Comparison of ENCODE assay signal across 19 mouse cellular contexts in the genomic region with DNA sequence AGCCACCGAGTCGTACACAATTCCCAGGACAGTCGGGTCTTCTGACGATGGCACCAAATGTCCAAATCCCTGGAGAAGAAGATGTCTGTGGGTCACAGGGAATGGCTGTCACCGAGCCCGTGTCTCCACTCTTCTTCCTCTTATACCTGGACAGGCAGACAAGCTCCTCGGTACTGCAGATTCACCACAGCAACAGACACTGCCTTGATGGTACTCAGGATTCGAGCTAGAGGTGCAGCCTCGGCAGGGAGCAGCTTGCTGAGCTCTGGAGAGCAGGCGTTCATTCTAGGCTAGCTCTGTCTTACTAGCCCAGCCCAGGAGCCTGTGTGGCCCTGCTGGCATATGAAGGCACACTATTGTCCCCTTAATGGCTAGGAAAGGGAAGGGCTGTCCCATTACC. TPM values are rescaled to one million over a fixed set of nuclear protein-coding genes. Genes with fewer than 3 reads are reported as not detected.
DNase-seq lines count a peak whose midpoint lies in the region; ATAC-seq lines count a peak whose summit lies in the region.
"Had no signal": no experiment of that assay in that cellular context is flagged by ENCODE, and none has a peak within 500 bp of the region (broad histone marks: within the 10 kb centered on the region; RNA-seq: fewer than 3 reads in every experiment).

No protein-coding gene starts in this region.

- ATAC-seq in forebrain, embryonic 11.5 days (replicated peaks; ENCODE audit: low FRiP score), result no peak
- ATAC-seq in forebrain, embryonic 12.5 days (ENCODE audit: low FRiP score), result no peak
- no peak for ATAC-seq in limb, embryonic 11.5 days (ENCODE audit: insufficient number of reproducible peaks, low FRiP score, low TSS enrichment, low read depth)
- no peak for ATAC-seq in liver, embryonic 13.5 days (ENCODE audit: low read depth)
- ATAC-seq in liver, embryonic 16.5 days (ENCODE audit: low read depth), result no peak
- no peak for ATAC-seq in megakaryocyte progenitor cell, adult 5-6 weeks (replicated peaks; ENCODE audit: poor library complexity)
- ATAC-seq: activated CD4-positive, CD25-positive, alpha-beta regulatory T cell, adult 4 months; forebrain, embryonic 14.5 days; Patski had no signal

- peak; percentile 33 for DNase-seq in forebrain, embryonic 11.5 days (ENCODE audit: low spot score)
- no peak for DNase-seq in limb, embryonic 11.5 days (ENCODE audit: low spot score)
- no peak for DNase-seq in limb, embryonic 10.5 days (ENCODE audit: low spot score)
- DNase-seq in liver, embryonic 13.5 days, result no peak
- DNase-seq: adrenal gland, postnatal 14 days; cerebellum, adult 18-20 months; embryo, embryonic 11 days; gastrocnemius, adult 2 months; gastrocnemius, postnatal 25 days had no signal

- H3K4me2 ChIP-seq in forebrain, embryonic 11.5 days (ENCODE audit: low read depth, low read length, severe bottlenecking), result no peak overlapping the region
- no peak overlapping the region for H3K4me2 ChIP-seq in forebrain, embryonic 12.5 days
- H3K4me2 ChIP-seq in limb, embryonic 11.5 days (ENCODE audit: low read depth, severe bottlenecking), result 0 out of 2 replicates have a peak overlapping the region, but pooled peaks have one; percentile 13
- peak overlapping the region; percentile 90 for H3K4me2 ChIP-seq in liver, embryonic 13.5 days
- H3K4me2 ChIP-seq in liver, embryonic 16.5 days (ENCODE audit: low read depth, low read length), result peak overlapping the region; percentile 63
- H3K4me2 ChIP-seq: embryonic facial prominence, embryonic 15.5 days; hindbrain, embryonic 14.5 days had no signal

- peaks cover 11% of the 10 kb centered on the region; the same call in 1 of the 2 replicates for H3K4me1 ChIP-seq in forebrain, embryonic 11.5 days (replicated peaks; ENCODE audit: control insufficient read depth, insufficient read depth, low read length)
- peaks cover 23% of the 10 kb centered on the region for H3K4me1 ChIP-seq in forebrain, embryonic 12.5 days
- peaks cover 14% of the 10 kb centered on the region for H3K4me1 ChIP-seq in limb, embryonic 11.5 days (ENCODE audit: control insufficient read depth, insufficient read depth, low read length)
- peaks cover 23% of the 10 kb centered on the region for H3K4me1 ChIP-seq in limb, embryonic 10.5 days
- peaks cover 68% of the 10 kb centered on the region for H3K4me1 ChIP-seq in liver, embryonic 13.5 days (replicated peaks)
- peaks cover 42% of the 10 kb centered on the region for H3K4me1 ChIP-seq in liver, embryonic 16.5 days (ENCODE audit: control insufficient read depth, low read depth, low read length)

- no peak overlapping the region for H3K9ac ChIP-seq in forebrain, embryonic 11.5 days (ENCODE audit: low read length)
- no peak overlapping the region for H3K9ac ChIP-seq in forebrain, embryonic 12.5 days
- no peak overlapping the region for H3K9ac ChIP-seq in limb, embryonic 11.5 days (ENCODE audit: low read length)
- peak overlapping the region; percentile 99 for H3K9ac ChIP-seq in liver, embryonic 13.5 days
- H3K9ac ChIP-seq in liver, embryonic 16.5 days (ENCODE audit: low read depth, low read length), result peak overlapping the region; percentile 94
- H3K9ac ChIP-seq: embryonic facial prominence, embryonic 15.5 days; hindbrain, embryonic 14.5 days had no signal

- H3K4me3 ChIP-seq in forebrain, embryonic 11.5 days (ENCODE audit: low read depth, low read length), result no peak overlapping the region
- H3K4me3 ChIP-seq in forebrain, embryonic 12.5 days (replicated peaks), result no peak overlapping the region
- H3K4me3 ChIP-seq in limb, embryonic 11.5 days (ENCODE audit: low read depth, low read length), result no peak overlapping the region
- H3K4me3 ChIP-seq in limb, embryonic 10.5 days, result no peak overlapping the region
- H3K4me3 ChIP-seq in liver, embryonic 13.5 days (replicated peaks), result peak overlapping the region; percentile 90
- peak overlapping the region; percentile 87 for H3K4me3 ChIP-seq in liver, embryonic 16.5 days (ENCODE audit: low read depth, low read length)
- H3K4me3 ChIP-seq: embryonic facial prominence, embryonic 15.5 days; gastrocnemius, adult 2 months; hindbrain, embryonic 10.5 days had no signal

- no peaks in the 10 kb centered on the region for H3K27me3 ChIP-seq in forebrain, embryonic 11.5 days (ENCODE audit: control insufficient read depth, insufficient read depth, low read length)
- no peaks in the 10 kb centered on the region for H3K27me3 ChIP-seq in forebrain, embryonic 12.5 days
- H3K27me3 ChIP-seq in limb, embryonic 11.5 days (ENCODE audit: control insufficient read depth, insufficient read depth, low read length), result no peaks in the 10 kb centered on the region
- no peaks in the 10 kb centered on the region for H3K27me3 ChIP-seq in limb, embryonic 10.5 days (ENCODE audit: low read depth, poor library complexity, severe bottlenecking)
- H3K27me3 ChIP-seq in liver, embryonic 13.5 days, result no peaks in the 10 kb centered on the region
- H3K27me3 ChIP-seq in liver, embryonic 16.5 days (ENCODE audit: control insufficient read depth, insufficient read depth, low read depth, low read length), result no peaks in the 10 kb centered on the region
- H3K27me3 ChIP-seq: CH12.LX; embryonic facial prominence, embryonic 15.5 days; Patski had no signal

- no peak overlapping the region for H3K27ac ChIP-seq in forebrain, embryonic 11.5 days (ENCODE audit: low read depth, low read length)
- no peak overlapping the region for H3K27ac ChIP-seq in forebrain, embryonic 12.5 days
- no peak overlapping the region for H3K27ac ChIP-seq in limb, embryonic 11.5 days (replicated peaks; ENCODE audit: low read depth, low read length)
- H3K27ac ChIP-seq in limb, embryonic 10.5 days, result no peak overlapping the region
- H3K27ac ChIP-seq in liver, embryonic 13.5 days, result peak overlapping the region; percentile 100
- H3K27ac ChIP-seq in liver, embryonic 16.5 days (ENCODE audit: low read length), result peak overlapping the region; percentile 57
- H3K27ac ChIP-seq: embryonic facial prominence, embryonic 15.5 days; gastrocnemius, adult 2 months; hindbrain, embryonic 10.5 days; hindbrain, embryonic 14.5 days had no signal

- H3K36me3 ChIP-seq in forebrain, embryonic 11.5 days (ENCODE audit: control insufficient read depth, insufficient read depth, low read length), result peaks cover 10% of the 10 kb centered on the region; the same call in 1 of the 2 replicates
- peaks cover 69% of the 10 kb centered on the region for H3K36me3 ChIP-seq in forebrain, embryonic 12.5 days (replicated peaks)
- H3K36me3 ChIP-seq in limb, embryonic 11.5 days (ENCODE audit: control insufficient read depth, insufficient read depth, low read length), result peaks cover 28% of the 10 kb centered on the region
- H3K36me3 ChIP-seq in limb, embryonic 10.5 days, result peaks cover 71% of the 10 kb centered on the region
- peaks cover 78% of the 10 kb centered on the region for H3K36me3 ChIP-seq in liver, embryonic 13.5 days
- peaks cover 66% of the 10 kb centered on the region for H3K36me3 ChIP-seq in liver, embryonic 16.5 days (ENCODE audit: control insufficient read depth, insufficient read depth)

- H3K9me3 ChIP-seq in forebrain, embryonic 11.5 days (ENCODE audit: control insufficient read depth, low read length), result no peaks in the 10 kb centered on the region
- H3K9me3 ChIP-seq in forebrain, embryonic 12.5 days, result no peaks in the 10 kb centered on the region
- no peaks in the 10 kb centered on the region for H3K9me3 ChIP-seq in limb, embryonic 11.5 days (ENCODE audit: control insufficient read depth, low read length)
- no peaks in the 10 kb centered on the region for H3K9me3 ChIP-seq in limb, embryonic 10.5 days (replicated peaks)
- H3K9me3 ChIP-seq in liver, embryonic 13.5 days (replicated peaks), result no peaks in the 10 kb centered on the region
- H3K9me3 ChIP-seq in liver, embryonic 16.5 days (replicated peaks; ENCODE audit: control insufficient read depth, low read length), result no peaks in the 10 kb centered on the region
- H3K9me3 ChIP-seq: embryonic facial prominence, embryonic 15.5 days; hindbrain, embryonic 10.5 days had no signal

- 87% methylated on average over 10 of the region's 10 CpGs for WGBS in forebrain, embryonic 11.5 days
- 86% methylated on average over 10 of the region's 10 CpGs for WGBS in forebrain, embryonic 12.5 days
- 81% methylated on average over 10 of the region's 10 CpGs for WGBS in limb, embryonic 11.5 days
- WGBS in limb, embryonic 10.5 days, result 86% methylated on average over 10 of the region's 10 CpGs
- 86% methylated on average over 10 of the region's 10 CpGs for WGBS in liver, embryonic 13.5 days (ENCODE audit: insufficient replicate concordance)
- WGBS in liver, embryonic 16.5 days (ENCODE audit: insufficient replicate concordance), result 88% methylated on average over 10 of the region's 10 CpGs

RNA-seq across cellular contexts. Expression of a gene that starts 3.2 kb away (rescaled TPM):
- 66.3 and 67.6 TPM in 2 replicates for polyA plus RNA-seq in forebrain, embryonic 11.5 days (2014; fragmentation: Nextera tagmentation; extraction: Ambion mirVana)
- 58.7 and 68.0 TPM in 2 replicates for polyA plus RNA-seq in forebrain, embryonic 12.5 days (2016; fragmentation: Nextera tagmentation; extraction: Ambion mirVana)
- polyA plus RNA-seq in limb, embryonic 11.5 days (2014; fragmentation: Nextera tagmentation; extraction: Ambion mirVana), result 65.0 and 71.0 TPM in 2 replicates
- 48.4 and 62.3 TPM in 2 replicates for polyA plus RNA-seq in limb, embryonic 10.5 days (2016; fragmentation: Nextera tagmentation; extraction: Ambion mirVana)
- polyA plus RNA-seq in liver, embryonic 13.5 days (2015; fragmentation: Nextera tagmentation; extraction: Ambion mirVana), result 174 and 175 TPM in 2 replicates
- polyA plus RNA-seq in liver, embryonic 16.5 days (2015; fragmentation: Nextera tagmentation; extraction: Ambion mirVana), result 205 and 206 TPM in 2 replicates
- 18.0 and 20.2 TPM in 2 replicates for total RNA-seq in megakaryocyte progenitor cell, adult 5-6 weeks (2015)
- 10.3 and 15.0 TPM in 2 replicates for total RNA-seq in megakaryocyte progenitor cell, adult 5-6 weeks (2017)

RNA-seq across cellular contexts. Expression of a gene that starts 7.6 kb away (rescaled TPM):
- 72.3 and 75.5 TPM in 2 replicates for polyA plus RNA-seq in forebrain, embryonic 11.5 days (2014; fragmentation: Nextera tagmentation; extraction: Ambion mirVana)
- 78.1 and 78.6 TPM in 2 replicates for polyA plus RNA-seq in forebrain, embryonic 12.5 days (2016; fragmentation: Nextera tagmentation; extraction: Ambion mirVana)
- polyA plus RNA-seq in limb, embryonic 11.5 days (2014; fragmentation: Nextera tagmentation; extraction: Ambion mirVana), result 68.9 and 78.2 TPM in 2 replicates
- polyA plus RNA-seq in limb, embryonic 10.5 days (2016; fragmentation: Nextera tagmentation; extraction: Ambion mirVana), result 69.0 and 75.1 TPM in 2 replicates
- 24.9 and 26.5 TPM in 2 replicates for polyA plus RNA-seq in liver, embryonic 13.5 days (2015; fragmentation: Nextera tagmentation; extraction: Ambion mirVana)
- polyA plus RNA-seq in liver, embryonic 16.5 days (2015; fragmentation: Nextera tagmentation; extraction: Ambion mirVana), result 22.6 and 23.2 TPM in 2 replicates
- total RNA-seq in megakaryocyte progenitor cell, adult 5-6 weeks (2015), result 14.7 and 16.1 TPM in 2 replicates
- total RNA-seq in megakaryocyte progenitor cell, adult 5-6 weeks (2017), result 18.0 and 22.6 TPM in 2 replicates

RNA-seq across cellular contexts. Expression of a gene that starts 10.1 kb away (rescaled TPM):
- 110 and 114 TPM in 2 replicates for polyA plus RNA-seq in forebrain, embryonic 11.5 days (2014; fragmentation: Nextera tagmentation; extraction: Ambion mirVana)
- 119 and 125 TPM in 2 replicates for polyA plus RNA-seq in forebrain, embryonic 12.5 days (2016; fragmentation: Nextera tagmentation; extraction: Ambion mirVana)
- 111 and 114 TPM in 2 replicates for polyA plus RNA-seq in limb, embryonic 11.5 days (2014; fragmentation: Nextera tagmentation; extraction: Ambion mirVana)
- 107 and 125 TPM in 2 replicates for polyA plus RNA-seq in limb, embryonic 10.5 days (2016; fragmentation: Nextera tagmentation; extraction: Ambion mirVana)
- polyA plus RNA-seq in liver, embryonic 13.5 days (2015; fragmentation: Nextera tagmentation; extraction: Ambion mirVana), result 25.8 and 26.7 TPM in 2 replicates
- polyA plus RNA-seq in liver, embryonic 16.5 days (2015; fragmentation: Nextera tagmentation; extraction: Ambion mirVana), result 23.1 and 25.3 TPM in 2 replicates
- 36.0 and 38.2 TPM in 2 replicates for total RNA-seq in megakaryocyte progenitor cell, adult 5-6 weeks (2015)
- total RNA-seq in megakaryocyte progenitor cell, adult 5-6 weeks (2017), result 18.7 and 24.5 TPM in 2 replicates

RNA-seq across cellular contexts. Expression of a gene that starts 17.1 kb away (rescaled TPM):
- polyA plus RNA-seq in forebrain, embryonic 11.5 days (2014; fragmentation: Nextera tagmentation; extraction: Ambion mirVana), result 92.4 and 97.5 TPM in 2 replicates
- 94.8 and 98.4 TPM in 2 replicates for polyA plus RNA-seq in forebrain, embryonic 12.5 days (2016; fragmentation: Nextera tagmentation; extraction: Ambion mirVana)
- 111 and 115 TPM in 2 replicates for polyA plus RNA-seq in limb, embryonic 11.5 days (2014; fragmentation: Nextera tagmentation; extraction: Ambion mirVana)
- 99.6 and 101 TPM in 2 replicates for polyA plus RNA-seq in limb, embryonic 10.5 days (2016; fragmentation: Nextera tagmentation; extraction: Ambion mirVana)
- 53.3 and 57.1 TPM in 2 replicates for polyA plus RNA-seq in liver, embryonic 13.5 days (2015; fragmentation: Nextera tagmentation; extraction: Ambion mirVana)
- 40.3 and 45.2 TPM in 2 replicates for polyA plus RNA-seq in liver, embryonic 16.5 days (2015; fragmentation: Nextera tagmentation; extraction: Ambion mirVana)
- total RNA-seq in megakaryocyte progenitor cell, adult 5-6 weeks (2015), result 127 and 149 TPM in 2 replicates
- total RNA-seq in megakaryocyte progenitor cell, adult 5-6 weeks (2017), result 93.2 and 115 TPM in 2 replicates

RNA-seq across cellular contexts. Expression of a gene that starts 26.5 kb away (rescaled TPM):
- 257 and 264 TPM in 2 replicates for polyA plus RNA-seq in forebrain, embryonic 11.5 days (2014; fragmentation: Nextera tagmentation; extraction: Ambion mirVana)
- 209 and 213 TPM in 2 replicates for polyA plus RNA-seq in forebrain, embryonic 12.5 days (2016; fragmentation: Nextera tagmentation; extraction: Ambion mirVana)
- 260 and 264 TPM in 2 replicates for polyA plus RNA-seq in limb, embryonic 11.5 days (2014; fragmentation: Nextera tagmentation; extraction: Ambion mirVana)
- 308 and 312 TPM in 2 replicates for polyA plus RNA-seq in limb, embryonic 10.5 days (2016; fragmentation: Nextera tagmentation; extraction: Ambion mirVana)
- 152 and 167 TPM in 2 replicates for polyA plus RNA-seq in liver, embryonic 13.5 days (2015; fragmentation: Nextera tagmentation; extraction: Ambion mirVana)
- 138 and 143 TPM in 2 replicates for polyA plus RNA-seq in liver, embryonic 16.5 days (2015; fragmentation: Nextera tagmentation; extraction: Ambion mirVana)
- total RNA-seq in megakaryocyte progenitor cell, adult 5-6 weeks (2015), result 255 and 280 TPM in 2 replicates
- 323 and 395 TPM in 2 replicates for total RNA-seq in megakaryocyte progenitor cell, adult 5-6 weeks (2017)

Comparison
In these comparisons a context has a peak if more than half of its experiments do, and no peak if none do; other contexts are left out.
1. H3K27ac ChIP-seq: peak in liver, embryonic 13.5 days (single experiment) and liver, embryonic 16.5 days (single experiment); none in forebrain, embryonic 11.5 days (single experiment), forebrain, embryonic 12.5 days (single experiment), limb, embryonic 11.5 days (single experiment) and limb, embryonic 10.5 days (single experiment).
2. H3K4me2 ChIP-seq: peak in limb, embryonic 11.5 days (single experiment), liver, embryonic 13.5 days (single experiment) and liver, embryonic 16.5 days (single experiment); none in forebrain, embryonic 11.5 days (single experiment) and forebrain, embryonic 12.5 days (single experiment).
3. H3K4me3 ChIP-seq: peak in liver, embryonic 13.5 days (single experiment) and liver, embryonic 16.5 days (single experiment); none in forebrain, embryonic 11.5 days (single experiment), forebrain, embryonic 12.5 days (single experiment), limb, embryonic 11.5 days (single experiment) and limb, embryonic 10.5 days (single experiment).
4. H3K9ac ChIP-seq: peak in liver, embryonic 13.5 days (single experiment) and liver, embryonic 16.5 days (single experiment); none in forebrain, embryonic 11.5 days (single experiment), forebrain, embryonic 12.5 days (single experiment) and limb, embryonic 11.5 days (single experiment).